Mouse (Mus musculus) hematopoietic stem cell, adult 5-6 weeks (primary cell): Measurements from ENCODE around the gene Mettl27. TPM values are rescaled to one million over a fixed set of nuclear protein-coding genes. Genes with fewer than 3 reads are reported as not detected.

Source experiments
- ATAC-seq, 2 experiments: fragments of 125-278 bp in 1 of 2; replicated peaks in 1 of 2; 2 replicates each; pipeline ENCODE4 v1.8.0; 2016 to 2017; ENCODE audit warnings: inconsistent platforms in 2 of 2, mild to moderate bottlenecking in 2 of 2, moderate number of reproducible peaks in 2 of 2, low read depth in 1 of 2, moderate TSS enrichment in 1 of 2; ENCODE audit not compliant: low FRiP score in 2 of 2, poor library complexity in 2 of 2, severe bottlenecking in 2 of 2, insufficient read depth in 1 of 2, low TSS enrichment in 1 of 2
- total RNA-seq: library from RNA; stranded (forward); fragments of 172-1452, 232-1000 nt; gene quantifications from 2 replicates; pipeline ENCODE4 v1.2.3, GENCODE M21; 2017

Mettl27 gene
- total RNA-seq, 1 experiment from 2014 or later, result 13.8 TPM

DNA sequence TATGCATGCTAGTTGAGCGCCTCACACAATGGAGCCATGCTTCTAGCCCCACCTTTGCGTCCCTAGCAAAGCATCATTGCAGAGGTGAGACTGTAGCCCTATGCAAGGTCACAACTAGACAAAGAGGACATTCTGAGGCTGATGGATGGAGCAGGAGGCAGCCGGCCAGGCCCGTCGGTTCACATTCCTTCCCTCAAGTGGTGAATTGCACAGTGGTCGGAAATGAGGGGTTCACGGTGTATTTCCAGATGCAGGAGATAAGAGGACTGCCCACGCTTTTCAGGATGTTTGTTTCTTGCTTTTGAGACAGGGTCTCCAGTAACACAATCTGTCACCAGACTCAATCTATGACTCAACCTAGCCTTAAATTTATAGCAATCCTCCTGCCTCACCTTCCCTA is 38.5 kb downstream of the Mettl27 start:
- no peak for ATAC-seq

DNA sequence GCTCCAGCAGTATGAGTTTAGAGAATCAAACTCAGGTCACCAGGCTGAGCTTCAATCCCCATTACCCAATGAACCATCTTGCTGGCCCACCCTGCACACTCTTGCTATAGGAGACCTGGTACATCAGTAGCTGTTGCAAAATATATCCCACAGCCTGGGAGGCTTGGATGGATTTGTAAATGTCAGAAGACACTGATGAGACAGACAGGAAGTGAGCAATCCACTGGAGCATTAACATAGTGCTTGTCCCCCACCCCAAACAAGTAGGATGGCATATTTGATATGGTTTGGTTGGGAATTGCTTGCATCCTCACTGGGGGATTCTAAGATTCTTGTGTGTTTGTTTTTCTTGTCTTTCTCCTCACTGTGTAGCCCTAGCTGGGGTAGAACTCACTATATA is 40.9 kb downstream of the Mettl27 start:
- no peak for ATAC-seq

DNA sequence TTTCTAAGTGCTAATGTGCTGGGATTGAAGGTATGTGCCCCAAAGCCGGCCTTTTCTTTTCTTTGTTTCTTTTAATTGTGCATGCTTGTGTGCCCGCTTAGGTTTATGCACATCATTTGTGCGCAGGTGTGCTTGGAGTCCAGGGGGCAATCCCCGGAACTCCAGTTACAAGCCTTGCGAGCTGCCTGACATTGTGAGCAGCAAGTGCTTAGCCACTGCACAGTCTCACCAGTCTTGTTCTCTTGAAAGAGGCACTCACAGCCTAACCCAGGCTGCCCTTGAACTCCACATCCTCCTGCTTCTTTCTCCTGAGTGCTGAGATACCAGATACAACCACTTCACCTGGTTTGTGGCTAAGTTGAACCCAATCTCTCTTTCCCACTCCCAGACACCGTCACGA is 41.4 kb downstream of the Mettl27 start:
- no peak for ATAC-seq

DNA sequence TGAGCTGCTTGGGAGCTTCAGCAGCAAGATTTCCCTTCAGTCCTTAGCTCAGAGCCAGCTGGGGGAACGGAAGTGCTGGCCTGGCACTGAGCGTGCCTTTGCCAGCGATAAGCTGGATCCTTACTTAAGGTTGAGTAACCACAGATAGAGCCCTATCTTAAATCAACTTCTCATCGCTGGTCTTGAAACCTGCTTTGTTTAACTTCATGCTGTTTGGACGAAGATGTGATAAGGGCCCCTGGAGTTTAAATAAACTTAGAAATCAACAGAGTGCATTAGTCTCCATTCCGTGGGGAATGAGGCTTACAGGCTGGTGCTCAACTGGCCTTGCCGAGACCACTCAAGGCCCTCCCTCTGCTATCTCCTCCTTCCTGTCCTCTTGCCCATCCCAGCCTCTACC is 42.1 kb downstream of the Mettl27 start:
- ATAC-seq, result peak; percentile 38 to 65; a peak in 3 of 4 replicates

DNA sequence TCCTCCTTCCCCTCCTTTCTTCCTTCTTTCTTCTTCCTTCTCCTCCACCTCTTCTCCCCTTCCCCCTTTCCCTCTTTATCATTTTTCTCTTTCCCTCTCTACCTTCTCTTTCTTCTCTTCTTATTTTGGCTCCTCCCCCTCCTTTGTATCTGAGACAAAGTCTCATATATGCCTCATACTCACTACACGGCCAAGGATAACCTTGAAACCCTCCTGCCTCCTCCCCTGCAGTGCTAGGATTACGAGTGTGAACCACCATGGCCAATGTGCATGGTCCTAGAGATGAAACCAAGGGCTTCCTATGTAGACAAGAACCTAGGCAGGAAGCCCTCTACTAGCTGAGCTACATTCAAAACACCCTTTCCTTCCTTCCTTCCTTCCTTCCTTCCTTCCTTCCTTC is 42.8 kb downstream of the Mettl27 start:
- no peak for ATAC-seq

DNA sequence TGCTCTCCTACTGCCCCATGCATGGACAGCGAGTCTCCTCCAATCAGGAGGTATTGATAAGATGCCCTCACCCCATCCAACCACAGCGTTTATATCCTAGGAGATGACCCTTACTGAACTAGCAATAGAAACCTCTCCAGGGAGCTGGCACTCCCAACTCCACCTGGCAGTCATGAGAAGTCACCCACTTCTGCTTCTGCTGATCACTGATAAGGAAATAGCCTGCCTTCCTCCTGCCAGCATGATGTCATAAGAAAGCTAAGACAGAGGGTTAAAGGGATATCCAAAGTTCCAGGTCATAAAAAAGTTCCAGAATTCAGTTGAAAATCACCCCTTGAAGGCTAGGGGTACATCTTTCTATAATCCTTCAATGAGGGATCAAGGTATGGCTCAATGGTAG is 44.0 kb downstream of the Mettl27 start:
- ATAC-seq, result peak; percentile 77 to 87

DNA sequence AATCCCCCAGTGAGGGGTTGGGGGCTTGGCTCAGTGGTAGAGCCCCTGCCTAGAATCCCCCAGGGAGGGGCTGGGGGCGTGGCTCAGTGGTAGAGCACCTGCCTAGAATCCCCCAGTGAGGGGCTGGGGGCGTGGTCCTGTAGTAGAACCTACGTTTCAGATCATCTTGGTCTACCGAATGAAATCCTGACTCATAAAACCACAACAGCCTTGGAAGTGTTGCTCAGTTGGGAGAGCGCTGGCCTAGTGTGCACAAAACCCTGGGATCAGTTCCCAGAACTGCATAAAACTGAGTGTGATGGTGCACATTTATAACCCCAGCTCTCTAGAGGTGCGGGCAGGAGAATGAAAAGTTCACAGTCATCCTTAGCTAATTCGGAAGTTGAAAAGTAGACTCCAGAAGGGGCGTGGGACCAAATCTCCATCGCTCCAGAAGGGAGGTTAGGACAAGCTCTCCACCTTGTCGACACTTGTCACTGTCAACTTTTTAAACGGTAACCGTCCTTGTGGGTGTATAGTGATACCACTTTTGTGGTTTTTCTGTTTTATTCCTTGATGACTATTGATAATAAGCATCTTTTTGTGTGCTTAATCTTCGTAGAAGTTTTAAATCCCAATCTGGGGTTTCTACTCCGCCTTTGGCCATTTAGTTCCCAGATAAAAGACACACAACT is 44.5 kb downstream of the Mettl27 start:
- no peak for ATAC-seq

DNA sequence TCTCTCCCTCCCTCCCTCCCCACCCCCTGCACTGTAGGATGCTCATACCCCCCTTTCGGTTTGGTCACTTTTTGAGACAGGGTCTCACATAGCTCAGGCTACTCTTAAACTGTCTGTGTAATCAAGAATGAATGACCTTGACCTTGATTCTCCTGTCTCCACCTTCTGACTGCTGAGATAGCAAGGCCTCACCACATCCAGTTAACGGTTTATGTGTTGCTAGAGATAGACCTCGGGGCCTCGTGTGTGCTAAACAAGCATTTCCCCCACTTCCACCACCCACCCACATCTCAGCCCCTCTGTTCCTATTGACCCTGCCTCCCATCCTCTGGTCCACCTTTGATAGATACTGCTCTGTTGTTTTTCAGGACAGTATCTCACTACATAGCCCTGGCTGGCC is 45.7 kb downstream of the Mettl27 start:
- ATAC-seq, result no peak

DNA sequence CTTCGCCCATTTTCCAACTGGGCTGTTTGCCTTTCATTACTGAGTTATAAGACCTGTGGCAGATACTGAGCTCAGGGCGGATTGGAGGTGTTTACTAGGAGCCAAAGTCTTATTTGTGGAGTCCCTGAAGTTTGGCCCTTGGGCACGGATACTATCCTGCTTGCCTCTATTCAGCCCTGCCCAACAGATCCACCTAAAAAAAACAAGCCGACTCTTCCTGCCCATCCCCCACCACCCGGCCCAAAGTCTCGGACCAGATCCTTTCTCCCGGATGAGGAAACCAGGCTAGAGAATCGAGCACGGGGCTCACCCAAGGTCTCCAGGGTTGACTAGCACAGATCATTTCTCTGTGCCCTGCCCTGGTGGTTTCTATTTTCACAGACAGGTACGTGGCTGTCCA is 49.0 kb downstream of the Mettl27 start:
- ATAC-seq, result no peak

DNA sequence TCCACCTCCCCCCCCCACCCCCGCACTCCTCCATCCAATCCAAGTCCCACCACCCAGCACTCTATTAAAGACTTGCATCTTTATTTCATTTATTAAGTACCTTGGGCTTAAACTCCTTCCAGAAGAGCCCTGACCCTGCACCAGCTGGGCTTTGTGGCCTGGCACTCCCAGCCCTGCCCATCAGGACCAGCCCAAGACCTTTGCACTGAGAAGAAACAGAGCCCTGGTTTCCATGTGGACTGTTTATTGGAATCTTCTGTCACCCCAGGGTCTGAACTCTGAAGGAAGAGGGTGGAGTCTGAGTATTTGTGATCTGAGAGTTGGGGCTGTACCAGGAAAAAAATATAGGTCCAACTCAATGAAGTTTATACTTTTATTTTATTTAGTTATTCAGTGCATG is 50.9 kb downstream of the Mettl27 start:
- ATAC-seq, result no peak

DNA sequence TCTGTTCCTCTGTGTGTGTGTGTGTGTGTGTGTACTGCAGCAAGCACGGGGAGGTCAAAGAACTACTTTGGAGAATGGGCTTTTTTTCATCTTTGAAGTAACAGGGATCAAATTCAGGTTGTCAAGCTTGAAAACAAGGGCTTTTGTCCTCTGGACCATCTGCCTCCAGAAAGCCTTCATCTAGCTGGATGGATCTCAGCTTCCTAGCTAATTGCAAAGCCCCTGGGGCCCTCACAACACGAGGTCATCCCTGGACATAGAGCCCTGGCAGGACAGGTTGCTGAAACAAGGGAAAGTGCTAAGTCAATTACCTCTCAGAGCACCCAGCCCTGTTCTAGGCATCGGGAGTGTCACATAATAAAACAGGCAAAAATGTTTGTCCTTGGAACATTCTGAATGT is 51.6 kb downstream of the Mettl27 start:
- no peak for ATAC-seq

DNA sequence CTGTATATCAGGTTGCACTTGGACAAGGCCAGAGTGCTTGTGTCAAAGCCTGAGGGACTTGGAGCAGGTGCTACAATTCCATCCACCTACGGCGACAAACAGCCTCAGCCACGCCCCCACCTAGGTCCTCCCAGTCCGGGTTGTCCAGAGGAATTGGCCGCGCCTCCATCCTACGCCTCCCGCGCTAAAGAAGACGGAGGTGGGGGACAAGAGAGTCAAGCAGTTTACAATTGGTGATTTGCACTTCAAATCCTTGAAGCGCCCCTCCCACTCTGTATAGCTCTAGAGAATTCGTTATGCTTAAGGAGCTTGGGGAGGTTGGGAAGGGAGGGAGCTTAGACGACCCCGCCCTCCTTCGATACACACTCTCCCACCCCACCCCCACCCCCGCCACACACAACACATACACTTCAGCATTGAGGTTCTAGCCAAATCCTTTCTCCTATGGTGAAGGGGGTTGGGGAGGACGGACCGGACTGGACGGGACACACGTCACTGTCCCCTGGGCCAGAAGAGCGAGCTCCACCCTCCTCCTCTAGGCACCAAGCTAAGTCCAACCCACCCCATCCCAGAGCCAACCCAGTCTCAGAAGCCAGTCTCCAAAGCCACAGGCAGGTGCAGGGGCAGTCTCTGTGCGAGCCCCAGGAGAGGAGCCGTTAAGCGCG is 53.6 kb downstream of the Mettl27 start, which contains the start of gene Cldn3:
Gene Cldn3 (plus strand): TSS at position 582 of the 665 bp plus-strand sequence.
- ATAC-seq, result peak in 1 of 2 experiments; percentile 22; a peak in 1 of 4 replicates

DNA sequence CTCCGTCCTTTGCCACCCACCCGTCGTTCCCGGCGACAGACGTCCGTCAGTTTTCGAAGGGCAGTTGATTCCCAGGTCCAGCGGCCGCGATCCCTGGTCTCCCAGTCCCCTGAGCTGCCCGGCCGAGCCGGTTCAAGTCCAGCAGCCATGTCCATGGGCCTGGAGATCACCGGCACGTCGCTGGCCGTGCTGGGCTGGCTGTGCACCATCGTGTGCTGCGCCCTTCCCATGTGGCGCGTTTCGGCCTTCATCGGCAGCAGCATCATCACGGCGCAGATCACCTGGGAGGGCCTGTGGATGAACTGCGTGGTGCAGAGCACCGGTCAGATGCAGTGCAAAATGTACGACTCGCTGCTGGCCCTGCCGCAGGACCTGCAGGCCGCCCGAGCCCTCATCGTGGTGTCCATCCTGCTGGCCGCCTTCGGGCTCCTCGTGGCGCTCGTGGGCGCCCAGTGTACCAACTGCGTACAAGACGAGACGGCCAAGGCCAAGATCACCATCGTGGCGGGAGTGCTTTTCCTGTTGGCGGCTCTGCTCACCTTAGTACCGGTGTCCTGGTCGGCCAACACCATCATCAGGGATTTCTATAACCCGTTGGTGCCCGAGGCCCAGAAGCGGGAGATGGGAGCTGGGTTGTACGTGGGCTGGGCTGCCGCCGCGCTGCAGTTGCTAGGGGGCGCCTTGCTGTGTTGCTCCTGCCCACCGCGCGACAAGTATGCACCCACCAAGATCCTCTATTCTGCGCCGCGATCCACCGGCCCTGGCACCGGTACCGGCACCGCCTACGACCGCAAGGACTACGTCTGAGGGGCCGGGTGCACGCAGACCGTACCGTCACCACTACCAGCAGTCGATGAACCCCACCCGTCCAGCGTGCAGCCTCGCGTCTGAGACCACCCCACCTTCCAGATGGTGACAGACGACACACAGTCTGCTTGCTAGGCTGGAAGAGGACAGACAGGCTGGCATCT is 54.4 kb downstream of the Mettl27 start:
- ATAC-seq, result peak in 1 of 2 experiments; percentile 46; a peak in 2 of 4 replicates

DNA sequence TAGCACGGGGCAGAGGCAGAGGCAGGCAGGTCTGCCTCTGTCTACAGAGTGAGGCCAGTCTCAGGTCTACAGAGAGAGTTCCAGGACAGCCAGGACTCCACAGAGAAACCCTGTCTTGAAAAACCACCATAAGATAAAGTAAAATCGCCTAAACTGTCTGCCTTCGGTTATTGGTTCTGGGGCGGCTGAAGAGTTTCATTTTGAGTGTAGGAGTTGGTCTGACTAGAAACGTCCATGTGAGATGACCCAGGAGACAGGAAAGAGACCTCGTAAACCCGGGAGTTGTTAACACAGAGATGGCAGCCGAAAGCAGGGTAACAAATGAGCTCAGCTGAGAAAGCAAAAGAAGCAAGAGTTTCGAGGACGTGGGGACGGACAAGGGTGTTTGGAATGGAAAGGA is 57.0 kb downstream of the Mettl27 start:
- ATAC-seq, result no peak

DNA sequence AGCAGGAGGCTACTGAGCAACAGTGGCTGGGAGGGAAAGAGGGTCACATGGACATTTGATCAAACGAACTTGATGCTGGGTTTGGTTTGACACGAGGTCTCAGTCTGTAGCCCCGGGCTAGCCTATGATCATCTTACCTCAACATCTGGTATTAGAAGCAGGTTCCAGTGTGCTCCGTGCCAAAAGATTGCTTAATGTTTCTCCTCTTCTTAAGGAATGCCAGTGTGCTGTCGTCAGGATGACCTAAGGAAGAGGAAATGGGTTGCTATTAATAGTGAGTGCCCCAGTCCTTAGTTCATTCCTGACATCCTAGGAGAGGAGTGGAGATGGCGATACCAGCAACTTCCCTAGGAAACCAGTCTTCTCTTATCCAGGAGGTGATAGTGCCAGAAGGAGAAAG is 57.6 kb downstream of the Mettl27 start:
- no peak for ATAC-seq
